Mouse (Mus musculus): Measurements from ENCODE around the gene Klhl23. TPM values are rescaled to one million over a fixed set of nuclear protein-coding genes. Genes with fewer than 3 reads are reported as not detected.

Klhl23 gene
- total RNA-seq, 2 experiments from 2014 or later = 64.3 to 65.9 TPM

Other genes starting within 250 kb of the Klhl23 start
- gene Lrp2, start 235.9 kb upstream of the Klhl23 start, total RNA-seq (2021) = under 1 TPM; 0.14 to 0.44 TPM
- 10 to 100 TPM; 22.6 to 28.3 TPM for gene Bbs5, start 174.8 kb upstream of the Klhl23 start, total RNA-seq (2021)
- under 1 TPM; 0.85 to 0.87 TPM for gene Klhl41, start 151.8 kb upstream of the Klhl23 start, total RNA-seq (2021)
- gene Fastkd1, start 108.4 kb upstream of the Klhl23 start, total RNA-seq (2021) = 10 to 100 TPM; 15.0 to 15.1 TPM
- 10 to 100 TPM; 68.0 to 68.5 TPM for gene Ppig, start 99.4 kb upstream of the Klhl23 start, total RNA-seq (2021)
- gene Ccdc173, start 32.4 kb upstream of the Klhl23 start, total RNA-seq (2021) = 1 to 10 TPM; 2.1 to 2.9 TPM
- 10 to 100 TPM; 23.0 to 24.7 TPM for gene Phospho2, start 32.3 kb upstream of the Klhl23 start, total RNA-seq (2021)
- gene Ssb, start 39.6 kb downstream of the Klhl23 start, total RNA-seq (2021) = 100 to 1,000 TPM; 119 to 125 TPM
- gene Mettl5, start 63.7 kb downstream of the Klhl23 start, total RNA-seq (2021) = 10 to 100 TPM; 10.5 to 14.2 TPM
- 100 to 1,000 TPM; 137 to 146 TPM for gene Ubr3, start 75.3 kb downstream of the Klhl23 start, total RNA-seq (2021)
- gene Myo3b, start 217.2 kb downstream of the Klhl23 start, total RNA-seq (2021) = 1 to 10 TPM in 1 of 2 experiments, under 1 TPM in 1; 0.71 to 1.2 TPM

Measured in left cerebral cortex, postnatal 25 days (tissue).